Mouse (Mus musculus) brain, adult 10 weeks (tissue): ENCODE results near the gene Synrg. TPM values are rescaled to one million over a fixed set of nuclear protein-coding genes. Genes with fewer than 3 reads are reported as not detected.

Source experiments
- polyA plus RNA-seq: library from polyadenylated mRNA; stranded (reverse); fragments of 350-450 nt; fragmentation: Illumina TruSeq; extraction: RNeasy Lipid Tissue Mini Kit (QIAGEN cat#74804); gene quantifications from one replicate; pipeline ENCODE4 v1.2.3, GENCODE M21; 2015; ENCODE audit warnings: low read depth, low replicate concordance

The Synrg gene
- 28.8 TPM for polyA plus RNA-seq

GRCm38 (mm10) chr11:83963991-83964921, at the start of gene Synrg:
Synrg (plus strand) TSS chr11:83964428.

DNA sequence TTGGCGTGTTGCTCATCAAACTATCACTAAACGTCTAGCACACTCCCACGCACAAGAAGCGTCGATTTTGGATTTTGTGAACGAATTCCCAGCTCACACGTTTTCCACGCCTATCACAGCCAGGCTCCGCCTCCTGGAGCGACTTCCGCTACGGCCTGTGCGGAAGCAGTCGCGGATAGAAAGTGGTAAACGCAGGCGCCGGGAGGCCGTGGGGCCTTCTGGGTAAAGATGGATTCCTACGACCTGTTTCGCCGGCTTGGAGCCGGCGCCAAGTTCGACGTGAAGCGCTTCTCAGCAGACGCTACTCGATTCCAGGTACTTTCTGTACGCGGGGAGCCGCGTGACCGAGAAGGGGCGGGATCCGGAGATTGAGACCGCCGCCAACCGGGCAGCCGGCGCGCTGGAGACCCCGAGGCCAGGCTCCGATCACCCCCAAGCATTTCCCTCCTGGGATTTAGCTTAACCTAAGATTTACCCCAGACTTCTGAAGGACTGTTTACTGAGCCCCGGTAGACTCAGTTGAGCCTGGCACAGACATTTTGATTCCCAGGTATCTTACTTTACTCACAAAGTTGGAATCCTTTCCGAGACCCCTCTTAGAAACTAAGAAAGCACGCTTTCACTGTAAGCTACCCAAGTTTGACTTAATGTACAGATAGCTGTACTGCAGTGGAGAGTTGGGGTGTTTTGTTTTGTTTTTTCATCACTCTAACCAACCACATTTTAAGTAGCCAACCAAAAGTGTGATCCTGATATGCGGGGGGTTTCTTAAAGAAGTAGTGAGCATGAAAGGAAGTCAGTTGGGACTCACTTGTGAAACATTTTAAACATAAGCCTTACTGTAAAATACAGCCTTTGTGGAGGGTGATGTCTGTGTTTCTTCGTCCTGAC, 22.0 kb upstream of the Synrg start, which contains the start of gene Ddx52:
TSS of gene Ddx52 (plus strand) at position 113 of the 891 bp plus-strand sequence.

DNA sequence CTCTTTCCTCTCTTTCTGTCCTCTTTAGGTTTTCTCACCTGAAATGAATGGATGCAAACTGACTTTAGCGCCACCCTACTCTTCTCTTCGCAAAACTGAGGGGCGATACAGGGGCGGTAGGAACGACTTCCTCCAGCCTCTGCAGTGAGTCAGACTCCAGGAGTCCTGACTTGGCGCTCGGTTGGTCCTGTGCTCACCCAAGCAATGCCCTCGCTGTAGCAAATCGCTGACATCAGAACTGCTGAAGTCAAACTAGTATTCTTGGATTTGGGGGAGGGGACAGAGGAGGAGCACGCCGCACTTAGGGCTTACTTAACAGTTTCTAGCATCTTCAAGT, 104.8 kb downstream of the Synrg start, which contains the start of gene Dusp14:
TSS of gene Dusp14 (minus strand) at position 228 of the 337 bp plus-strand sequence.

Other genes with a start within 250 kb of the Synrg start
- gene Wfdc21, start 217.5 kb upstream of the Synrg start, polyA plus RNA-seq = not detected
- gene Heatr6, start 210.7 kb upstream of the Synrg start, polyA plus RNA-seq = 9.1 TPM
- 0.89 TPM for gene Hnf1b, start 114.4 kb upstream of the Synrg start, polyA plus RNA-seq
- 16.6 TPM for gene Ddx52, start 22.4 kb upstream of the Synrg start, polyA plus RNA-seq
- 121 TPM for gene Dusp14, start 104.8 kb downstream of the Synrg start, polyA plus RNA-seq
- gene Tada2a, start 165.2 kb downstream of the Synrg start, polyA plus RNA-seq = 28.4 TPM
- gene Acaca, start 165.2 kb downstream of the Synrg start, polyA plus RNA-seq = 32.9 TPM
- not detected for gene Gm11437, start 203.0 kb downstream of the Synrg start, polyA plus RNA-seq